ENCODE assay signal across 9 mouse cellular contexts in the genomic region with DNA sequence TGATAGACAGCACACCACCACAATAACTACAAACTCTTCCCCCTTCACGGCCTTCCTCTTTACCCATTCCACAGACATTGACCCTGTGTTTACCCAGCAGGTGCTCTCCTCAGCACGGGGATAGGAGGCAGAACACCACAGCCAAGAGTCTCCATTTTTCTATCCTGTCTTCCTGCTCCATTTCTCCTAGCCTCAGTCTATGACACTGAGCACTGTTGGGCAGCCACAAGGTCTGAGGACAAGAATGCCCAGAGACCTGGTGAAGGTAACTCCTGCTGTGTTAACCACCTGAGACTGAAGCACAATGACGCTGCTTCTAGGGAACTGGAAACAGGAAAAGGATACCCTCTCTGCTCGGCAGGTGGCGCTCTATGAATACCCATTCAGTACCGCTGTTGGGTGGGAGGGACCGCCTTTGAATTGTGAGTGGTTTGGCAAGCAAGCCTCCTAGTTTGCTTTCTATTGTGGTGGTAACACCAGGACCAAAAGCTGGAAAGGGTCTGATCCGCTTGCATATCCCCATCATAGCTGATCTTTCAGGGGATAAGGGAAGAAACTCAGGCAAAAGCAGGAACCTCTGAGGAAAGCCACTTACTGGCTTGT. TPM values are rescaled to one million over a fixed set of nuclear protein-coding genes. Genes with fewer than 3 reads are reported as not detected.
DNase-seq lines count a peak whose midpoint lies in the region; ATAC-seq and TF ChIP-seq lines count a peak whose summit lies in the region.
"Had no signal": no experiment of that assay in that cellular context is flagged by ENCODE, and none has a peak within 500 bp of the region (broad histone marks: within the 10 kb centered on the region; RNA-seq: fewer than 3 reads in every experiment).

No protein-coding gene starts in this region.

- peak; percentile 89 for TF ChIP-seq RAD21 in CH12.LX (IDR thresholded peaks at IDR 0.05; ENCODE audit: low read depth, low read length)

- no peaks in the 10 kb centered on the region for H3K9me3 ChIP-seq in CH12.LX (replicated peaks; ENCODE audit: low read length)
- H3K9me3 ChIP-seq: heart, embryonic 15.5 days had no signal

- 30% methylated on average over 8 of the region's 8 CpGs for WGBS in lung, adult 2 months

- peak; percentile 83 for DNase-seq in CH12.LX (ENCODE audit: extremely low read depth)
- peak; percentile 84 for DNase-seq in adrenal gland, postnatal 14 days
- peak; percentile 58 for DNase-seq in embryo, embryonic 9.5 days (ENCODE audit: extremely low spot score)
- DNase-seq in kidney, postnatal 4 days = peak; percentile 85
- peak; percentile 80 for DNase-seq in lung, adult 2 months
- peak; percentile 64 for DNase-seq in ovary, postnatal 36 days (ENCODE audit: low spot score)
- peak; percentile 52 to 80 for DNase-seq in thymus, postnatal 10 days (ENCODE audit: low spot score in 2 of 2)

- dilution Hi-C loops in CH12.LX (cut with MboI; ENCODE audit: extremely low pct_ligation_motif_present, extremely low pct_unique_long_range_greater_than_20kb, low sequenced_read_pairs) = no loop called here

- H3K36me3 ChIP-seq in CH12.LX (replicated peaks in 1 of 2; ENCODE audit: control insufficient read depth in 1 of 2, insufficient read depth in 1 of 2, low read length in 1 of 2) = peaks cover 72 to 92% of the 10 kb centered on the region in 2 experiments

- no peak for TF ChIP-seq POLR2A in CH12.LX (IDR thresholded peaks at IDR 0.05; ENCODE audit: low read depth, low read length)
- TF ChIP-seq POLR2A in lung, adult 2 months (IDR thresholded peaks at IDR 0.05; ENCODE audit: borderline replicate concordance, extremely low read depth, low read depth, low read length) = no peak

- H3K27ac ChIP-seq in CH12.LX (ENCODE audit: insufficient read depth, low read depth) = no peak overlapping the region
- H3K27ac ChIP-seq: heart, embryonic 15.5 days had no signal

- no peak overlapping the region for H3K4me3 ChIP-seq in CH12.LX (replicated peaks in 1 of 3; ENCODE audit: low read depth in 2 of 3, low read length in 2 of 3, poor library complexity in 1 of 3)
- no peak overlapping the region for H3K4me3 ChIP-seq in lung, adult 2 months (replicated peaks; ENCODE audit: extremely low read depth, low read depth, low read length)
- H3K4me3 ChIP-seq: heart, embryonic 15.5 days had no signal

- ATAC-seq in granulocyte monocyte progenitor cell, adult 5-6 weeks (replicated peaks; ENCODE audit: poor library complexity, severe bottlenecking) = peak; percentile 99

- peak; percentile 89 to 92 for TF ChIP-seq CTCF in CH12.LX (conservative IDR thresholded peaks at IDR 0.05 in 1 of 2, IDR thresholded peaks at IDR 0.05 in 1 of 2; ENCODE audit: low read depth in 2 of 2, low read length in 2 of 2)
- peak; percentile 82 for TF ChIP-seq CTCF in lung, adult 2 months (IDR thresholded peaks at IDR 0.05; ENCODE audit: insufficient read depth, low read length)

- TF ChIP-seq EP300 in CH12.LX (IDR thresholded peaks at IDR 0.05; ENCODE audit: low read length) = no peak

- H3K79me2 ChIP-seq in CH12.LX (replicated peaks; ENCODE audit: control insufficient read depth, extremely low read depth, insufficient read depth, poor library complexity, severe bottlenecking) = no peaks in the 10 kb centered on the region

- in situ Hi-C loops in CH12.LX (cut with MboI; ENCODE audit: low pct_ligation_motif_present, low pct_unique_long_range_greater_than_20kb, low sequenced_read_pairs) = no loop called here

- 0 out of 4 replicates have a peak, but pooled peaks cover 0 to 5% of the 10 kb centered on the region in 2 experiments for H3K4me1 ChIP-seq in CH12.LX (ENCODE audit: control insufficient read depth in 1 of 2, insufficient read depth in 2 of 2)
- H3K4me1 ChIP-seq in lung, adult 2 months (ENCODE audit: control insufficient read depth, insufficient read depth, low read length) = no peaks in the 10 kb centered on the region
- H3K4me1 ChIP-seq: heart, embryonic 15.5 days had no signal

- no peak overlapping the region for H3K9ac ChIP-seq in CH12.LX (ENCODE audit: insufficient read depth, low read depth)
- H3K9ac ChIP-seq: heart, embryonic 15.5 days had no signal

- H3K27me3 ChIP-seq in CH12.LX (replicated peaks) = no peaks in the 10 kb centered on the region
- H3K27me3 ChIP-seq: heart, embryonic 15.5 days had no signal

- no peak overlapping the region for H3K4me2 ChIP-seq in CH12.LX (ENCODE audit: insufficient read depth, low read depth, poor library complexity, severe bottlenecking)
- H3K4me2 ChIP-seq: heart, embryonic 15.5 days had no signal

TF ChIP-seq in CH12.LX, 34 proteins besides CTCF, POLR2A, EP300 and RAD21:
- TF ChIP-seq ELF1 (IDR thresholded peaks at IDR 0.05; ENCODE audit: low read depth, low read length) (peak; percentile 70), RCOR1 (conservative IDR thresholded peaks at IDR 0.05; ENCODE audit: low read depth, low read length) (no peak), ZC3H11A (IDR thresholded peaks at IDR 0.05; ENCODE audit: low read depth, low read length) (no peak), JUND (conservative IDR thresholded peaks at IDR 0.05; ENCODE audit: low read depth, low read length) (no peak), SMC3 (IDR thresholded peaks at IDR 0.05; ENCODE audit: low read depth, low read length) (peak; percentile 67), MYC (IDR thresholded peaks at IDR 0.05; ENCODE audit: low read depth, low read length) (no peak), HCFC1 (IDR thresholded peaks at IDR 0.05; ENCODE audit: low read depth, low read length) (no peak), NELFE (IDR thresholded peaks at IDR 0.05; ENCODE audit: low read depth, low read length) (no peak; the same call in 1 of the 2 replicates), SIN3A (IDR thresholded peaks at IDR 0.05; ENCODE audit: low read length) (0 out of 2 replicates have a peak, but pooled peaks have one; percentile 52), TCF12 (IDR thresholded peaks at IDR 0.05; ENCODE audit: low read depth, low read length) (0 out of 2 replicates have a peak, but pooled peaks have one; percentile 23), MAZ (IDR thresholded peaks at IDR 0.05; ENCODE audit: low read depth, low read length) (peak; percentile 82)

RNA-seq across cellular contexts. Expression of a gene that starts 13.4 kb away (rescaled TPM):
- 41.4 and 44.2 TPM in 2 replicates for total RNA-seq in CH12.LX (2012; rRNA removed)
- 65.6 and 76.9 TPM in 2 replicates for total RNA-seq in CH12.LX (2014; rRNA removed)
- polyA plus RNA-seq in CH12.LX (2012; ENCODE audit: insufficient read length, low read depth) = 54.7 and 54.8 TPM in 2 replicates
- 22.5 and 25.4 TPM in 2 replicates for total RNA-seq in adrenal gland, postnatal 14 days (2021)
- total RNA-seq in granulocyte monocyte progenitor cell, adult 5-6 weeks (2014; fragmentation: Nextera tagmentation) = 24.7 and 41.3 TPM in 2 replicates
- total RNA-seq in granulocyte monocyte progenitor cell, adult 5-6 weeks (2017) = 19.8 and 22.6 TPM in 2 replicates
- 17.5 and 27.8 TPM in 2 replicates for polyA plus RNA-seq in lung, adult 2 months (2012; rRNA removed)

RNA-seq across cellular contexts. Expression of a gene that starts 14.2 kb away (rescaled TPM):
- total RNA-seq in CH12.LX (2012; rRNA removed) = 49.7 and 50.1 TPM in 2 replicates
- total RNA-seq in CH12.LX (2014; rRNA removed) = 32.5 and 36.5 TPM in 2 replicates
- polyA plus RNA-seq in CH12.LX (2012; ENCODE audit: insufficient read length, low read depth) = 45.1 and 45.3 TPM in 2 replicates
- 46.2 and 46.5 TPM in 2 replicates for total RNA-seq in adrenal gland, postnatal 14 days (2021)
- 13.7 and 15.0 TPM in 2 replicates for total RNA-seq in granulocyte monocyte progenitor cell, adult 5-6 weeks (2014; fragmentation: Nextera tagmentation)
- 31.5 and 33.1 TPM in 2 replicates for total RNA-seq in granulocyte monocyte progenitor cell, adult 5-6 weeks (2017)
- 10.0 and 12.9 TPM in 2 replicates for polyA plus RNA-seq in lung, adult 2 months (2012; rRNA removed)

RNA-seq across cellular contexts. Expression of a gene that starts 21.9 kb away (rescaled TPM):
- 61.9 and 66.5 TPM in 2 replicates for total RNA-seq in CH12.LX (2012; rRNA removed)
- total RNA-seq in CH12.LX (2014; rRNA removed) = 42.3 and 52.3 TPM in 2 replicates
- polyA plus RNA-seq in CH12.LX (2012; ENCODE audit: insufficient read length, low read depth) = 120 and 137 TPM in 2 replicates
- 55.7 and 74.0 TPM in 2 replicates for total RNA-seq in adrenal gland, postnatal 14 days (2021)
- 58.2 and 91.5 TPM in 2 replicates for total RNA-seq in granulocyte monocyte progenitor cell, adult 5-6 weeks (2014; fragmentation: Nextera tagmentation)
- total RNA-seq in granulocyte monocyte progenitor cell, adult 5-6 weeks (2017) = 70.2 and 105 TPM in 2 replicates
- 50.1 and 73.2 TPM in 2 replicates for polyA plus RNA-seq in lung, adult 2 months (2012; rRNA removed)
